32 mouse cellular contexts compared by ENCODE assay signal in genomic region chr14:32709861-32710260, GRCm38 (mm10). TPM values are rescaled to one million over a fixed set of nuclear protein-coding genes. Genes with fewer than 3 reads are reported as not detected.
"Had no signal": no experiment of that assay in that cellular context is flagged by ENCODE, and none has a peak within 500 bp of the region (broad histone marks: within the 10 kb centered on the region; RNA-seq: fewer than 3 reads in every experiment).

No protein-coding gene starts in this region.

- H3K9ac ChIP-seq: embryonic facial prominence, embryonic 12.5 days; embryonic facial prominence, embryonic 13.5 days; embryonic facial prominence, embryonic 15.5 days; forebrain, embryonic 12.5 days; forebrain, embryonic 13.5 days; forebrain, embryonic 15.5 days; forebrain, postnatal 0 days had no signal

- H3K9me3 ChIP-seq: embryonic facial prominence, embryonic 10.5 days; embryonic facial prominence, embryonic 12.5 days; embryonic facial prominence, embryonic 13.5 days; embryonic facial prominence, embryonic 15.5 days; forebrain, embryonic 10.5 days; forebrain, embryonic 12.5 days; forebrain, embryonic 13.5 days; forebrain, embryonic 15.5 days had no signal

- H3K27me3 ChIP-seq: embryonic facial prominence, embryonic 12.5 days; embryonic facial prominence, embryonic 13.5 days; embryonic facial prominence, embryonic 15.5 days; forebrain, embryonic 12.5 days; forebrain, embryonic 13.5 days; forebrain, embryonic 15.5 days had no signal

- H3K4me2 ChIP-seq: embryonic facial prominence, embryonic 12.5 days; embryonic facial prominence, embryonic 13.5 days; embryonic facial prominence, embryonic 15.5 days; forebrain, embryonic 12.5 days; forebrain, embryonic 13.5 days; forebrain, embryonic 15.5 days had no signal

- H3K4me3 ChIP-seq: embryonic facial prominence, embryonic 10.5 days; embryonic facial prominence, embryonic 12.5 days; embryonic facial prominence, embryonic 13.5 days; embryonic facial prominence, embryonic 15.5 days; erythroblast, embryonic 14.5 days; forebrain, embryonic 10.5 days; forebrain, embryonic 12.5 days; forebrain, embryonic 13.5 days; forebrain, embryonic 15.5 days; gastrocnemius, adult 2 months had no signal

- DNase-seq: cerebellum, adult 18-20 months; cerebellum, adult 2 months; cerebellum, adult 8-10 months; cerebellum, adult 9-10 months; cerebellum, adult 9-11 months; cerebellum, postnatal 10 days; cerebellum, postnatal 14 days; cerebellum, postnatal 25 days; cerebellum, postnatal 36 days; embryo, embryonic 11 days; forebrain, postnatal 0 days; gastrocnemius, adult 2 months; gastrocnemius, postnatal 10 days; gastrocnemius, postnatal 14 days; gastrocnemius, postnatal 25 days; gastrocnemius, postnatal 36 days; heart, adult 18-20 months had no signal

- H3K36me3 ChIP-seq: embryonic facial prominence, embryonic 10.5 days; embryonic facial prominence, embryonic 12.5 days; embryonic facial prominence, embryonic 13.5 days; embryonic facial prominence, embryonic 15.5 days; forebrain, embryonic 10.5 days; forebrain, embryonic 12.5 days; forebrain, embryonic 15.5 days had no signal

- ATAC-seq: forebrain, embryonic 13.5 days; forebrain, embryonic 14.5 days; forebrain, embryonic 15.5 days; forebrain, embryonic 16.5 days; forebrain, postnatal 0 days had no signal

- H3K4me1 ChIP-seq: embryonic facial prominence, embryonic 12.5 days; embryonic facial prominence, embryonic 13.5 days; embryonic facial prominence, embryonic 15.5 days; forebrain, embryonic 12.5 days; forebrain, embryonic 13.5 days; forebrain, embryonic 15.5 days had no signal

- H3K27ac ChIP-seq: embryonic facial prominence, embryonic 10.5 days; embryonic facial prominence, embryonic 12.5 days; embryonic facial prominence, embryonic 13.5 days; embryonic facial prominence, embryonic 15.5 days; forebrain, embryonic 10.5 days; forebrain, embryonic 12.5 days; forebrain, embryonic 13.5 days; forebrain, embryonic 15.5 days had no signal

RNA-seq across cellular contexts. Expression of gene 3425401B19Rik, which starts 24.8 kb away (rescaled TPM):
- total RNA-seq: common myeloid progenitor, adult 5-6 weeks; forebrain, postnatal 0 days; granulocyte monocyte progenitor cell, adult 5-6 weeks had no signal
- polyA plus RNA-seq: embryonic facial prominence, embryonic 11.5 days; erythroblast, embryonic 14.5 days; forebrain, embryonic 10.5 days; forebrain, embryonic 11.5 days; forebrain, embryonic 12.5 days; forebrain, embryonic 13.5 days; forebrain, embryonic 14.5 days; forebrain, embryonic 15.5 days; forebrain, embryonic 16.5 days; forebrain, postnatal 0 days had no signal
